Mouse (Mus musculus) heart, embryonic 10.5 days (tissue): Measurements from ENCODE around the gene Osbpl7. TPM values are rescaled to one million over a fixed set of nuclear protein-coding genes. Genes with fewer than 3 reads are reported as not detected.
A peak's percentile ranks its signal among the peaks of the same experiment; 100 is the strongest.

Source experiments
- DNase-seq: peaks from one replicate; pipeline ENCODE4 v3.0.0-alpha.2; 2017; ENCODE audit warnings: low spot score
- H3K27ac ChIP-seq: fragments of 300-500 bp; sonication (generic); 2 replicates; pipeline ENCODE4 v1.5.1; 2016; ENCODE audit warnings: mild to moderate bottlenecking
- H3K27me3 ChIP-seq: fragments of 300-500 bp; sonication (generic); 2 replicates; pipeline ENCODE4 v1.6.1; 2016; ENCODE audit warnings: mild to moderate bottlenecking; ENCODE audit not compliant: poor library complexity, insufficient read depth, severe bottlenecking
- H3K36me3 ChIP-seq: fragments of 300-500 bp; sonication (generic); 2 replicates; pipeline ENCODE4 v1.6.1; 2016; ENCODE audit warnings: mild to moderate bottlenecking, moderate library complexity
- H3K4me1 ChIP-seq: fragments of 300-500 bp; sonication (generic); 2 replicates; pipeline ENCODE4 v1.6.1; 2016; ENCODE audit warnings: mild to moderate bottlenecking
- H3K4me3 ChIP-seq: fragments of 300-500 bp; sonication (generic); 2 replicates; pipeline ENCODE4 v1.5.1; 2016; ENCODE audit warnings: mild to moderate bottlenecking, moderate library complexity
- H3K9me3 ChIP-seq: fragments of 300-500 bp; sonication (generic); 2 replicates; pipeline ENCODE4 v1.6.1; 2016; ENCODE audit warnings: mild to moderate bottlenecking, moderate library complexity
- WGBS: fragments of 180-500 bp; shearing (Covaris S2); methylation state at CpG from one replicate; pipeline ENCODE4 v1.1.7; 2016; 5-methylcytosine and 5-hydroxymethylcytosine counted together
- polyA plus RNA-seq: library from polyadenylated mRNA; unstranded; fragments of >200 nt; fragmentation: Nextera tagmentation; extraction: Ambion mirVana; gene quantifications from 2 replicates; pipeline ENCODE4 v1.2.1, GENCODE M21; 2016

The Osbpl7 gene
- polyA plus RNA-seq, 1 experiment from 2014 or later = 9.4 TPM

DNA sequence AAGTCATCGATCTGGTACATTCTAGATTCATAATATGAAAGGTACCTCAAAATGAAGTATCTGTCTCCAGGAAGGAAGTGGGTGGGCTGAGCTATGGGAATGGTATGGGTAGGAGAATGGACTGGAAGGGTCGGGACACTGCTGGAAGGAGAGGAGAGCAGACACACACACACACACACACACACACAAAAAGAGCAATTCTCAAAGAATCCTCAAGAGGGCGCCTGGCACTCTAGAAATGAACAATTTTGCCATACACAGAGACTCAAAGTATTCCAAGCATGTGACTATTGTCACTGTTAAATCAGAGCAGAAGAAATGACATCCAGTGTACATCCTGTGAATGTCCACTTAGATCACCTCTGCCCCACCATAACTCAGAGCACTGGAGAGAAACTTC lies 22.1 kb downstream of the Osbpl7 start:
- H3K4me3 ChIP-seq = no peak overlapping the region
- H3K36me3 ChIP-seq = peaks cover 10% of the 10 kb centered on the region
- H3K4me1 ChIP-seq = peaks cover 15% of the 10 kb centered on the region
- no peak overlapping the region for H3K27ac ChIP-seq
- DNase-seq = no peak
- peaks cover 9% of the 10 kb centered on the region; the same call in 1 of the 2 replicates for H3K27me3 ChIP-seq
- WGBS = 34% methylated on average over 3 of the region's 3 CpGs
- H3K9me3 ChIP-seq = no peaks in the 10 kb centered on the region

GRCm38 (mm10) chr11:97074235-97074634 lies 23.8 kb downstream of the Osbpl7 start:
- H3K4me1 ChIP-seq = peaks cover 15% of the 10 kb centered on the region
- no peak overlapping the region for H3K27ac ChIP-seq
- H3K4me3 ChIP-seq = no peak overlapping the region
- 59% methylated on average over 8 of the region's 8 CpGs for WGBS
- DNase-seq = no peak
- no peaks in the 10 kb centered on the region for H3K36me3 ChIP-seq
- H3K27me3 ChIP-seq = no peaks in the 10 kb centered on the region
- no peaks in the 10 kb centered on the region for H3K9me3 ChIP-seq

GRCm38 (mm10) chr11:97078751-97079150 lies 28.3 kb downstream of the Osbpl7 start:
- no peak overlapping the region for H3K4me3 ChIP-seq
- H3K27me3 ChIP-seq = peaks cover 11% of the 10 kb centered on the region
- no peaks in the 10 kb centered on the region for H3K36me3 ChIP-seq
- H3K27ac ChIP-seq = no peak overlapping the region
- peaks cover 4% of the 10 kb centered on the region for H3K9me3 ChIP-seq
- H3K4me1 ChIP-seq = peaks cover 10% of the 10 kb centered on the region
- DNase-seq = peak; percentile 83
- WGBS = 36% methylated on average over 4 of the region's 4 CpGs

GRCm38 (mm10) chr11:97080291-97080690 lies 29.9 kb downstream of the Osbpl7 start:
- H3K36me3 ChIP-seq = no peaks in the 10 kb centered on the region
- no peak overlapping the region for H3K4me3 ChIP-seq
- no peak for DNase-seq
- peaks cover 26% of the 10 kb centered on the region for H3K27me3 ChIP-seq
- no peak overlapping the region for H3K27ac ChIP-seq
- H3K4me1 ChIP-seq = peaks cover 10% of the 10 kb centered on the region
- H3K9me3 ChIP-seq = peaks cover 4% of the 10 kb centered on the region
- 16% methylated on average over 9 of the region's 9 CpGs for WGBS

- Histone ChIP-seq H3K9me3 (peaks cover 11% of the 10 kb centered on the region), H3K36me3 (no peaks in the 10 kb centered on the region), H3K27me3 (peaks cover 26% of the 10 kb centered on the region), H3K4me1 (peaks cover 10% of the 10 kb centered on the region), H3K4me3 (0 out of 2 replicates have a peak overlapping the region, but pooled peaks have one; percentile 22), H3K27ac (no peak overlapping the region)
- DNase-seq = no peak
- WGBS = 39% methylated on average over 11 of the region's 11 CpGs
Measured at GRCm38 (mm10) chr11:97082977-97083376, 32.5 kb downstream of the Osbpl7 start.

DNA sequence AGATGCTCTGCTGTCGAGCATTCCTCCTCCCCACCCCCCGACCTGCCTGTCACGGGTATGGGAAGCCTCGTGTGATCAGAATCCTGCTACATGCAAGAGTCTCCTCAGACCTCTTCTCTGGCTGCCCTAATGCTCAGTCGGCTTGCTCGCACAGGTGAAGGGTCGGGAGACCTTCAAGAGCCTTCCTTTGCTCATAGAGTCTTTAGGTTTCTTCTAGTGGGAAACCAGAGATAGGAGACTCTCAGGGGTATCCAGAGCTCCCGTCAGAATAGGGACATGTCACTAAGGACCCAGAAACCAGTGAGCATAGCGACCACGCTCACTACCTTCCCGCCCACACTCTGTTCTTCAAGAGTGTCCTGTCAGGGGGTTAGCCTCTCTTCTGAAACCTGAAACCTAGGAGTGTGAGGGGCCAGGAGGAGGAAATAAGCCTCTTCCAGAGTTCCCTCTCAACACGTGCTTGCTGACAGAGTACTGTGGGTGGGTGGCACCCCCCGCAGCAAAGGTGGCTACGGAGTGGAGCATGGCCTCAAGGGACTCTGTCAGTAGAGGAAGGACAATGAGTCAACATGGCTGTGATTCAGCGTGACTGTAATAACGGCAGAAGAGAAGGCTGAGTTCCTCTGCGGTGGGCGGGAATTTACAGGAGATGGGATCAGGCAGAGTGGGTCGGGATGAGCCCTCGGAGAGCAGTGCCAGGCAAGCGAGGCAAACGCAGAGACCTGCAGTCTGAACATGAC lies 33.1 kb downstream of the Osbpl7 start:
- no peak overlapping the region for H3K27ac ChIP-seq
- peak overlapping the region; percentile 22 for H3K4me3 ChIP-seq
- H3K27me3 ChIP-seq = peaks cover 26% of the 10 kb centered on the region
- peaks cover 11% of the 10 kb centered on the region for H3K9me3 ChIP-seq
- peaks cover 10% of the 10 kb centered on the region for H3K4me1 ChIP-seq
- no peaks in the 10 kb centered on the region for H3K36me3 ChIP-seq
- DNase-seq = no peak
- WGBS = 23% methylated on average over 22 of the region's 22 CpGs

DNA sequence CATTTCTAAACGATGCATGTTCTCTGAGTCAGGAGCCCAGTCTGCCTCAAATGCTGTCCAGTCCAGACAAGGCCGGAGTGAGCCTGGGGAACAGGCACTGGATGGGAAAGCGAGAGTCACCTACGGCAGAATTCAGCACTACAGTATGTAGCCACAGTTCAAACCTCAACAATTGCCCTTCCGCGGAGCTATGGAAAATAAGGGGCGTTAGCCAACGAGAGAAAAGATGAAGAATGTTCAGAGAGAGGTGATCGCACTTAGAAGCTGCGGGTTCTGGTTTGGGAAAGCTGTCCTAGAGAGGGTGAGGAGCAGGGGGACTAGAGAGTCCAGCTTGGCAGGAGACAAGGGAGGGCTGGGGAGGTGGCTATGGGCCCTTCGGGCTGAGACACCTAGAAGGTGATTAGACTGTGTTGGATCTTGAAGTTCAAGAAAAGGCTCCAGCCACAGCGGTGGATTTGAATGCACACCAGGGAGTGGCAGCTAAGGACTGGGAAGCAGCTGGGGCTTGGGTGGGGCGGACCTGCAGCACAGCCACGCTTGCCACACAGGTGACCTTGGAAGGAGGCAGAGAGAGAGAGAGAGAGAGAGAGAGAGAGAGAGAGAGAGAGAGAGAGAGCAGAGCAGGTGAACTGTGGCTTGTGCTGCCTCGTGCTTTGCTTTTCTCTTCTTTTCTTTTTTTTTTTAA lies 34.5 kb downstream of the Osbpl7 start:
- peaks cover 26% of the 10 kb centered on the region for H3K27me3 ChIP-seq
- 83% methylated on average over 15 of the region's 15 CpGs for WGBS
- DNase-seq = no peak

DNA sequence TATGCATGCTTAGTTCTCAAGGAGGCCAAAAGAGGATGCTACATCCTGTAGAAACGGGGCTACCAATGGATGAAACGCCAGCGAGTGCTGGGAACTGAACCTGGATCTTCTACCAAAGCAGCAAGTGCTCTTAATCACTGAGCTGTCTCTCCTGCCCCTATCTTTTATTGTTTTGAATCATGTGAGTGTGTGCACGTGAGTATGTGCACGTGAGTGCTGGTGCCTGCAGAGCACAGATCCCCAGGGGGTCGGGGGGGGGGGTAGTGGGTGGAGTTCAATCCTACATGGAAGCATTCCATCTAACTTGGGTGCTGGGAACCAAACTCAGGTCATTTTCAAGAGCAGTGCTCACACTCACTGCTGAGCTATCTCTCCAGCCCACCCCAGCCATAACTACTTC lies 35.9 kb downstream of the Osbpl7 start:
- Histone ChIP-seq H3K4me3 (no peak overlapping the region), H3K36me3 (no peaks in the 10 kb centered on the region), H3K9me3 (peaks cover 11% of the 10 kb centered on the region), H3K27ac (no peak overlapping the region), H3K27me3 (peaks cover 26% of the 10 kb centered on the region), H3K4me1 (peaks cover 10% of the 10 kb centered on the region)
- 66% methylated on average over 6 of the region's 6 CpGs for WGBS
- no peak for DNase-seq

More for the DNA sequence above, 34.5 kb downstream of the Osbpl7 start:
- Histone ChIP-seq H3K4me3 (no peak overlapping the region), H3K27ac (no peak overlapping the region), H3K36me3 (no peaks in the 10 kb centered on the region), H3K9me3 (peaks cover 11% of the 10 kb centered on the region), H3K4me1 (peaks cover 10% of the 10 kb centered on the region)

DNA sequence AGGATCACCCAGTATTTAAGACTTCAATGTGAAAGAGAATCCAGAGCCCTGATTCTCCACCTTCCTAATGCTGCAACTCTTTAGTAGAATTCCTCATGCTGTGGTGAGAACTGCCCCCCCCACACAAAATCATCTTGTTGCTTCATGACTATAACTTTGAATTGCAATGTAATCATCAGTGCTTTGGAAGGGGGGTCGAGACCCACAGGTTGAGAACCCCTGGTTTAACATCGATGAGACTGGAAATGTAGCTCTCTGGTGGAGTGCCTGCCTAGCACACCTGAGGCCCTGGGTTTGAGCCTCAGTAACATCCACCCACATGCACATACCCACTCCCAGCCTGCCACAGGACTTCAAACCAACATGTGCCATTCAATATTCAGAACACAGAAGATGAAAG lies 44.2 kb downstream of the Osbpl7 start:
- Histone ChIP-seq H3K4me1 (peaks cover 8% of the 10 kb centered on the region), H3K27me3 (peaks cover 65% of the 10 kb centered on the region), H3K4me3 (no peak overlapping the region), H3K36me3 (no peaks in the 10 kb centered on the region), H3K27ac (no peak overlapping the region), H3K9me3 (no peaks in the 10 kb centered on the region)
- no peak for DNase-seq
- 65% methylated on average over 2 of the region's 2 CpGs for WGBS

GRCm38 (mm10) chr11:97098791-97099190 lies 48.4 kb downstream of the Osbpl7 start:
- Histone ChIP-seq H3K27ac (no peak overlapping the region), H3K9me3 (no peaks in the 10 kb centered on the region), H3K27me3 (peaks cover 66% of the 10 kb centered on the region), H3K36me3 (no peaks in the 10 kb centered on the region), H3K4me3 (peak overlapping the region; percentile 29; the same call in 1 of the 2 replicates), H3K4me1 (peaks cover 11% of the 10 kb centered on the region)
- WGBS = 9% methylated on average over 18 of the region's 18 CpGs
- DNase-seq = no peak

- peak; percentile 83 for DNase-seq
Measured at GRCm38 (mm10) chr11:97101722-97102121, 51.3 kb downstream of the Osbpl7 start.

DNA sequence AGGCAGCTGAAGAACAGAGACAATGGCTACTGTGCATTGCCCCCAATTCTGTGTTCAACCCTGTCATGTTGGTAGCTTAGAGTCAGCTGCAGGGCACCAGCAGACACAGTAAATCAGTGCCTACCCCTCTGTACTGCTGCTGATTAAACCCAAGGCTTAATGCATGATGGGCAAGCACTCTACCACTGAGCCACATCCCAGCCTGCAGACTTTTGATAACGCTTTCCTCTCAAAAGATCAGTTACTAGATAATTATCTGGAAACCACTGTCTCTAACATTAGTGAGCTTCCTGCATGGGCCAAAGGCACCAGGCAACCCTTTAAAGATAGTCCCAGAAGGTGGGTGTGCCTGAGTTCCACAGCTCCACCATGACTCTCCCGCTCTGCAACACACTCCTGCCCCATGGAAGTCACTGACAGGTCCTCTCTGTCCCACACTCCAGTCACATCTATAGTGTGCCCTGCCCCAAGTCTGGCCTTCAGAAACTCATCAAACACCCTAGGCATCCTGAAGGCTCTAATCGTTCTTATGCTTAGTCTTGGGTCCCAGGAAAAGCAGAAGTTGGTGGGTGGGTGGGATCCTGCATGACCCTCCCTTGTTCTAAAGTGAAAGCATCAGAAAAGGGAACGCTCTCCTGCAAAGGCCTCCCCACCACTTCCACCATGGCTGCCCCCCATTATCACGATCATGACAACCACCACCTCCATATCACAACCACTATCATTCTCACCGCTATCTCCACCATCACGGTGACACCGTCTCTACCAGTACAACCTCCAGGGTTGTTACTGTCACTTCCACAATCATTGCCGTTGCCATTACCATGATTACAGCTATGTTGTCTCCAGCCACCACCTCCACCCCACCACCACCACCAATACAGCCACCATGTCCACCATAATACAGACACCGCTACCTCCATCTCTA lies 53.0 kb downstream of the Osbpl7 start:
- DNase-seq = no peak
- no peak overlapping the region for H3K27ac ChIP-seq
- H3K27me3 ChIP-seq = peaks cover 42% of the 10 kb centered on the region
- H3K9me3 ChIP-seq = no peaks in the 10 kb centered on the region
- 87% methylated on average over 10 of the region's 10 CpGs for WGBS
- no peak overlapping the region for H3K4me3 ChIP-seq
- H3K36me3 ChIP-seq = no peaks in the 10 kb centered on the region
- peaks cover 10% of the 10 kb centered on the region for H3K4me1 ChIP-seq

More at GRCm38 (mm10) chr11:97101722-97102121, 51.3 kb downstream of the Osbpl7 start:
- Histone ChIP-seq H3K4me3 (no peak overlapping the region), H3K9me3 (no peaks in the 10 kb centered on the region), H3K27ac (no peak overlapping the region), H3K4me1 (peaks cover 11% of the 10 kb centered on the region), H3K27me3 (peaks cover 54% of the 10 kb centered on the region), H3K36me3 (no peaks in the 10 kb centered on the region)
- WGBS = 17% methylated on average over 9 of the region's 9 CpGs
